Mouse (Mus musculus): ENCODE data around the gene Casp9. TPM values are rescaled to one million over a fixed set of nuclear protein-coding genes. Genes with fewer than 3 reads are reported as not detected.

Casp9 gene
- total and polyA plus RNA-seq, 3 experiments, result 18.7 to 25.7 (median 21.7) TPM

GRCm38 (mm10) chr4:141796356-141796755 is 2.9 kb downstream of the Casp9 start:
- peaks cover 32% of the 10 kb centered on the region for H3K36me3 ChIP-seq (replicated peaks)
- TF ChIP-seq POLR2AphosphoS5 (IDR thresholded peaks at IDR 0.05; ENCODE audit: insufficient replicate concordance, low read depth, low read length) (no peak), GATA1 (IDR thresholded peaks at IDR 0.05; ENCODE audit: borderline replicate concordance, low read length) (no peak), TAL1 (conservative IDR thresholded peaks at IDR 0.05; ENCODE audit: low read depth, low read length) (no peak), GATA2 (IDR thresholded peaks at IDR 0.05; ENCODE audit: borderline replicate concordance, low read depth, low read length) (no peak), CTCF (IDR thresholded peaks at IDR 0.05; ENCODE audit: low read depth, low read length) (no peak)
- peaks cover 38% of the 10 kb centered on the region for H3K4me1 ChIP-seq (ENCODE audit: insufficient read depth, low read depth, low read length)
- H3K4me3 ChIP-seq (ENCODE audit: low read depth, low read length), result no peak overlapping the region
- no peaks in the 10 kb centered on the region for H3K9me3 ChIP-seq (replicated peaks)
- ATAC-seq (ENCODE audit: extremely low read depth, insufficient number of reproducible peaks, low FRiP score, poor library complexity, severe bottlenecking) (no peak), DNase-seq (ENCODE audit: low spot score) (no peak)
- no peaks in the 10 kb centered on the region for H3K27me3 ChIP-seq (ENCODE audit: insufficient read depth, low read length)

GRCm38 (mm10) chr4:141796954-141797353 is 3.5 kb downstream of the Casp9 start:
- Histone ChIP-seq H3K9me3 (replicated peaks) (no peaks in the 10 kb centered on the region), H3K36me3 (replicated peaks) (peaks cover 32% of the 10 kb centered on the region), H3K27me3 (ENCODE audit: insufficient read depth, low read length) (no peaks in the 10 kb centered on the region), H3K4me1 (ENCODE audit: insufficient read depth, low read depth, low read length) (peaks cover 32% of the 10 kb centered on the region), H3K4me3 (ENCODE audit: low read depth, low read length) (no peak overlapping the region)
- ATAC-seq (ENCODE audit: extremely low read depth, insufficient number of reproducible peaks, low FRiP score, poor library complexity, severe bottlenecking) (no peak), DNase-seq (ENCODE audit: low spot score) (no peak)
- TF ChIP-seq TAL1 (conservative IDR thresholded peaks at IDR 0.05; ENCODE audit: low read depth, low read length), result no peak
- TF ChIP-seq POLR2AphosphoS5 (IDR thresholded peaks at IDR 0.05; ENCODE audit: insufficient replicate concordance, low read depth, low read length), result no peak

DNA sequence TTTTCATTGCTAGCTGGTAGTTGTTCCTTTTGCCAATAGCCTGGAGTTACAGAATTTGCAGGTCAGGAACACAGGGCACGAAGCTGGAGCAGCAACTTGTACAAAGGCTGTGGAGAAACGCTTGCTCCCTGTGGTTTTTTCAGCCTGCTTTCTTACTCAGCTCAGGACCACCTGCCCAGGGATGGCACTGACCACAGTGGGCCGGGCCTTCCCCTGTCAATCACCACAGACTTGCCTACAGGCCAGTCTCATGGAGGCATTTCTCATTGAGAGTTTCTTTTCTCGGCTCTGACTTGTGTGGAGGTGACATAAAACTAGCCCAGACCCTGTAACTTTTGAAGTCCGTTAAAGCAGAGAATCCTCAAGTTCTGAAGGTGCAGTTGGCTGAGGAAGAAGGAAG is 4.1 kb downstream of the Casp9 start:
- no peak for DNase-seq (ENCODE audit: low spot score)
- H3K4me1 ChIP-seq (ENCODE audit: insufficient read depth, low read depth, low read length), result peaks cover 26% of the 10 kb centered on the region
- H3K4me3 ChIP-seq (ENCODE audit: low read depth, low read length), result no peak overlapping the region
- H3K36me3 ChIP-seq (replicated peaks), result peaks cover 32% of the 10 kb centered on the region
- ATAC-seq (ENCODE audit: extremely low read depth, insufficient number of reproducible peaks, low FRiP score, poor library complexity, severe bottlenecking), result no peak
- no peaks in the 10 kb centered on the region for H3K9me3 ChIP-seq (replicated peaks)
- no peak for TF ChIP-seq TAL1 (conservative IDR thresholded peaks at IDR 0.05; ENCODE audit: low read depth, low read length)
- no peak for TF ChIP-seq GATA1 (IDR thresholded peaks at IDR 0.05; ENCODE audit: borderline replicate concordance, low read length)
- TF ChIP-seq POLR2AphosphoS5 (IDR thresholded peaks at IDR 0.05; ENCODE audit: insufficient replicate concordance, low read depth, low read length), result no peak
- no peak for TF ChIP-seq GATA2 (IDR thresholded peaks at IDR 0.05; ENCODE audit: borderline replicate concordance, low read depth, low read length)
- no peak for TF ChIP-seq CTCF (IDR thresholded peaks at IDR 0.05; ENCODE audit: low read depth, low read length)
- no peaks in the 10 kb centered on the region for H3K27me3 ChIP-seq (ENCODE audit: insufficient read depth, low read length)

DNA sequence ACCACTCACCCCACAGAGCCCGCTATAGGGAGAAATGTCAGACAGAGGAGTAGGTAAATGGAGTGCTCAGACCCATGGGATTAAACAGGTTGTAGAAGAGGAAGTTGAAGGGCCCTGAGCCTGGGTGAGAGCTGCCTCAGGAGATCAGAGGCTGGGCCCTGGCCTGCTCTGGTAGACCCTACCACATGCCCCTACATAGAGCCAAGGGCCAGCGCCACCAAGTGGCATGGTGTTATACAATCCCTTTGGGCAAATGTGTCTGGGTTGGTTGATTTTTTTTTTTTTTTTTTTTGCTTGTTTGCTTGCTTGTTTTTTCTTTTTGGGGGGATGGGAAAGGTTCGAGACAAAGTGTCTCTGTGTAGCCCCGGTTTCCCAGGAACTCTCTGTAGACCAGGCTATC is 10.7 kb downstream of the Casp9 start:
- no peaks in the 10 kb centered on the region for H3K27me3 ChIP-seq (ENCODE audit: insufficient read depth, low read length)
- no peak overlapping the region for H3K4me3 ChIP-seq (ENCODE audit: low read depth, low read length)
- H3K36me3 ChIP-seq (replicated peaks), result peaks cover 61% of the 10 kb centered on the region
- ATAC-seq (ENCODE audit: extremely low read depth, insufficient number of reproducible peaks, low FRiP score, poor library complexity, severe bottlenecking) (no peak), DNase-seq (ENCODE audit: low spot score) (peak; percentile 31)
- H3K9me3 ChIP-seq (replicated peaks), result no peaks in the 10 kb centered on the region
- peaks cover 9% of the 10 kb centered on the region for H3K4me1 ChIP-seq (ENCODE audit: insufficient read depth, low read depth, low read length)
- TF ChIP-seq POLR2AphosphoS5 (IDR thresholded peaks at IDR 0.05; ENCODE audit: insufficient replicate concordance, low read depth, low read length), result no peak
- TF ChIP-seq TAL1 (conservative IDR thresholded peaks at IDR 0.05; ENCODE audit: low read depth, low read length), result no peak
- no peak for TF ChIP-seq GATA1 (IDR thresholded peaks at IDR 0.05; ENCODE audit: borderline replicate concordance, low read length)
- TF ChIP-seq CTCF (IDR thresholded peaks at IDR 0.05; ENCODE audit: low read depth, low read length), result no peak
- TF ChIP-seq GATA2 (IDR thresholded peaks at IDR 0.05; ENCODE audit: borderline replicate concordance, low read depth, low read length), result no peak

GRCm38 (mm10) chr4:141805886-141806285 is 12.5 kb downstream of the Casp9 start:
- Histone ChIP-seq H3K4me3 (ENCODE audit: low read depth, low read length) (no peak overlapping the region), H3K4me1 (ENCODE audit: insufficient read depth, low read depth, low read length) (peaks cover 12% of the 10 kb centered on the region), H3K36me3 (replicated peaks) (peaks cover 78% of the 10 kb centered on the region), H3K9me3 (replicated peaks) (no peaks in the 10 kb centered on the region), H3K27me3 (ENCODE audit: insufficient read depth, low read length) (no peaks in the 10 kb centered on the region)
- no peak for ATAC-seq (ENCODE audit: extremely low read depth, insufficient number of reproducible peaks, low FRiP score, poor library complexity, severe bottlenecking)
- TF ChIP-seq GATA2 (IDR thresholded peaks at IDR 0.05; ENCODE audit: borderline replicate concordance, low read depth, low read length) (no peak), CTCF (IDR thresholded peaks at IDR 0.05; ENCODE audit: low read depth, low read length) (no peak), GATA1 (IDR thresholded peaks at IDR 0.05; ENCODE audit: borderline replicate concordance, low read length) (no peak), POLR2AphosphoS5 (IDR thresholded peaks at IDR 0.05; ENCODE audit: insufficient replicate concordance, low read depth, low read length) (no peak), TAL1 (conservative IDR thresholded peaks at IDR 0.05; ENCODE audit: low read depth, low read length) (no peak)
- no peak for DNase-seq (ENCODE audit: low spot score)

DNA sequence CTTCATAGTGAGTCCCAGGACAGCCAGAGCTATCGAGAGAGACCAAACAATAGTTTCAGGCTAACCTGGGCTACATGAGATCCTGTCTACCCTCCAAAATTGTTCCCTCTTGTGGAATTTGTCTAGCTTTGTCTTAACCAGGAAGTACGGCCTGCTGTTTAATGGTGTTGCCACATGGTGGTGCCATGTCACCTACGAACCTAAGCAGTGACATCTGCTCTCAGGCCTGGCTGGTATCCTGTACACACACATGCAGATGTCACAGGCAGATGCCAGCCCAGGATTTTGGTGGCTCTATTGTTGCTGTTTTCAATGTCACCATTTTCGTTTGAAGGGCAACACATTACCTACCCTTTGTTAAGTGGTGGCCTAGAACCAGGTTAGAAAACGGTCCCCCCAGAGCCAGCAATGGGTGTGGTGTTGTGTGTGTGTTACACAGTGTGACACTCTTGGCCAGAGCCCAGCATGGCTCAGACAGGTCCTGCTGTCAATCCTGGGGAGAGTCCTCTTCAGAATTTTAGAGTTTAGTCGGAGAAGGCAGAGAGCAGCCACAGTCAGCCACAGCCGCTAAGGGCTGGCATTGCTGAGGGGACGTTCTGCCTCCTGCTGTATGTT is 16.5 kb downstream of the Casp9 start:
- H3K9me3 ChIP-seq (replicated peaks), result no peaks in the 10 kb centered on the region
- TF ChIP-seq GATA1 (IDR thresholded peaks at IDR 0.05; ENCODE audit: borderline replicate concordance, low read length) (no peak), CTCF (IDR thresholded peaks at IDR 0.05; ENCODE audit: low read depth, low read length) (peak; percentile 24; the same call in 1 of the 2 replicates), TAL1 (conservative IDR thresholded peaks at IDR 0.05; ENCODE audit: low read depth, low read length) (no peak), GATA2 (IDR thresholded peaks at IDR 0.05; ENCODE audit: borderline replicate concordance, low read depth, low read length) (no peak), POLR2AphosphoS5 (IDR thresholded peaks at IDR 0.05; ENCODE audit: insufficient replicate concordance, low read depth, low read length) (no peak)
- peaks cover 2% of the 10 kb centered on the region; the same call in 1 of the 2 replicates for H3K4me1 ChIP-seq (ENCODE audit: insufficient read depth, low read depth, low read length)
- DNase-seq (ENCODE audit: low spot score) (peak; percentile 38), ATAC-seq (ENCODE audit: extremely low read depth, insufficient number of reproducible peaks, low FRiP score, poor library complexity, severe bottlenecking) (peak; percentile 75; the same call in 1 of the 2 replicates)
- no peak overlapping the region for H3K4me3 ChIP-seq (ENCODE audit: low read depth, low read length)
- peaks cover 99% of the 10 kb centered on the region for H3K36me3 ChIP-seq (replicated peaks)
- no peaks in the 10 kb centered on the region for H3K27me3 ChIP-seq (ENCODE audit: insufficient read depth, low read length)
